Mouse (Mus musculus) MEL (cell line): ENCODE results near the gene Col5a3. TPM values are rescaled to one million over a fixed set of nuclear protein-coding genes. Genes with fewer than 3 reads are reported as not detected.
A peak's percentile ranks its signal among the peaks of the same experiment; 100 is the strongest.

Experiments used
- DNase-seq: peaks from one replicate; pipeline ENCODE4 v3.0.0; 2011; ENCODE audit warnings: low read depth, low spot score
- H3K27ac ChIP-seq: 2 replicates; pipeline ENCODE4 v1.5.1; 2012; ENCODE audit warnings: low read depth, mild to moderate bottlenecking, control low read depth, low read length, moderate library complexity; ENCODE audit not compliant: control insufficient read depth
- H3K27me3 ChIP-seq, 2 experiments: fragments of 150-350 bp in 1 of 2; sonication (generic) in 1 of 2; 2 replicates each; pipeline ENCODE4 v1.6.1; 2012; ENCODE audit warnings: low read length in 2 of 2, mild to moderate bottlenecking in 2 of 2, improper control_type of control experiment in 1 of 2, moderate library complexity in 1 of 2; ENCODE audit not compliant: insufficient read depth in 2 of 2, control insufficient read depth in 1 of 2
- H3K36me3 ChIP-seq, 2 experiments: 2 replicates each; pipeline ENCODE4 v1.6.1; 2012 to 2014; ENCODE audit warnings: low read length in 2 of 2, improper control_type of control experiment in 1 of 2, inconsistent platforms in 1 of 2, mild to moderate bottlenecking in 1 of 2; ENCODE audit not compliant: insufficient read depth in 2 of 2, control insufficient read depth in 1 of 2
- H3K4me1 ChIP-seq, 2 experiments: fragments of 150-350 bp in 1 of 2; sonication (generic) in 1 of 2; 2 replicates each; pipeline ENCODE4 v1.6.1; 2012; ENCODE audit warnings: low read length in 2 of 2, improper control_type of control experiment in 1 of 2, mild to moderate bottlenecking in 1 of 2; ENCODE audit not compliant: insufficient read depth in 2 of 2, control insufficient read depth in 1 of 2
- H3K4me3 ChIP-seq, 2 experiments: fragments of 150-350 bp in 1 of 2; sonication (generic) in 1 of 2; 2 replicates each; pipeline ENCODE4 v1.5.1; 2012; ENCODE audit warnings: low read depth in 2 of 2, low read length in 2 of 2, mild to moderate bottlenecking in 2 of 2, moderate library complexity in 2 of 2, control low read depth in 1 of 2, improper control_type of control experiment in 1 of 2; ENCODE audit not compliant: control insufficient read depth in 1 of 2, insufficient read depth in 1 of 2
- H3K79me2 ChIP-seq: 2 replicates; pipeline ENCODE4 v1.6.1; 2012; ENCODE audit warnings: mild to moderate bottlenecking, low read length, moderate library complexity; ENCODE audit not compliant: control insufficient read depth, poor library complexity, insufficient read depth
- H3K9ac ChIP-seq: 2 replicates; pipeline ENCODE4 v1.6.1; 2012; ENCODE audit warnings: low read depth, mild to moderate bottlenecking, control low read depth, low read length, moderate library complexity; ENCODE audit not compliant: control insufficient read depth, poor library complexity, severe bottlenecking
- H3K9me3 ChIP-seq: fragments of 150-350 bp; sonication (generic); replicated peaks from 2 replicates; pipeline ENCODE4 v1.6.1; 2012; ENCODE audit warnings: mild to moderate bottlenecking, low read length, improper control_type of control experiment, moderate library complexity; ENCODE audit not compliant: insufficient read depth
- CHD2 ChIP-seq: IDR thresholded peaks from 2 replicates; pipeline ENCODE4 v1.6.1; 2011; ENCODE audit warnings: low read length, improper control_type of control experiment
- ELF1 ChIP-seq: IDR thresholded peaks from 2 replicates; pipeline ENCODE4 v1.6.1; 2014; ENCODE audit warnings: low read depth, mild to moderate bottlenecking, inconsistent platforms, low read length, improper control_type of control experiment, moderate library complexity
- EP300 ChIP-seq, 2 experiments: IDR thresholded peaks; 2 replicates each; pipeline ENCODE4 v1.6.1; 2011; ENCODE audit warnings: improper control_type of control experiment in 2 of 2, low read length in 2 of 2, low read depth in 1 of 2, mild to moderate bottlenecking in 1 of 2
- ETS1 ChIP-seq: IDR thresholded peaks from 2 replicates; pipeline ENCODE4 v1.6.1; 2012; ENCODE audit warnings: low read depth, mild to moderate bottlenecking, inconsistent platforms, low read length, improper control_type of control experiment, moderate library complexity
- GATA1 ChIP-seq: IDR thresholded peaks from 2 replicates; pipeline ENCODE4 v1.6.1; 2011; ENCODE audit warnings: low read depth, low read length, improper control_type of control experiment
- KAT2A ChIP-seq: conservative IDR thresholded peaks from 2 replicates; pipeline ENCODE4 v1.6.1; 2012; ENCODE audit warnings: low read depth, low read length, improper control_type of control experiment, inconsistent platforms
- MAX ChIP-seq: IDR thresholded peaks from 2 replicates; pipeline ENCODE4 v1.6.1; 2011; ENCODE audit warnings: low read length, improper control_type of control experiment
- MEF2A ChIP-seq: IDR thresholded peaks from 2 replicates; pipeline ENCODE4 v1.6.1; 2014; ENCODE audit warnings: low read depth, mild to moderate bottlenecking, inconsistent platforms, low read length, improper control_type of control experiment; ENCODE audit not compliant: poor library complexity, insufficient replicate concordance, severe bottlenecking; ENCODE audit errors: extremely low read depth
- MXI1 ChIP-seq: IDR thresholded peaks from 2 replicates; pipeline ENCODE4 v1.6.1; 2011; ENCODE audit warnings: mild to moderate bottlenecking, low read depth, low read length, improper control_type of control experiment
- MYB ChIP-seq: IDR thresholded peaks from 2 replicates; pipeline ENCODE4 v1.6.1; 2011; ENCODE audit warnings: mild to moderate bottlenecking, low read depth, low read length, improper control_type of control experiment
- MYC ChIP-seq: IDR thresholded peaks from 2 replicates; pipeline ENCODE4 v1.6.1; 2011; ENCODE audit warnings: low read depth, mild to moderate bottlenecking, low read length, improper control_type of control experiment, moderate library complexity
- POLR2AphosphoS2 ChIP-seq: IDR thresholded peaks from 2 replicates; pipeline ENCODE4 v1.6.1; 2011; ENCODE audit warnings: low read length, improper control_type of control experiment
- POLR2AphosphoS5 ChIP-seq: IDR thresholded peaks from 2 replicates; pipeline ENCODE4 v1.6.1; 2012; ENCODE audit warnings: low read depth, borderline replicate concordance, mild to moderate bottlenecking, inconsistent platforms, low read length, moderate library complexity, mixed read lengths
- RAD21 ChIP-seq: IDR thresholded peaks from 2 replicates; pipeline ENCODE4 v1.6.1; 2011; ENCODE audit warnings: mild to moderate bottlenecking, low read depth, low read length, improper control_type of control experiment
- SIN3A ChIP-seq: IDR thresholded peaks from 2 replicates; pipeline ENCODE4 v1.6.1; 2012; ENCODE audit warnings: low read length, improper control_type of control experiment, inconsistent platforms
- TAL1 ChIP-seq: IDR thresholded peaks from 2 replicates; pipeline ENCODE4 v1.6.1; 2012; ENCODE audit warnings: mild to moderate bottlenecking, inconsistent platforms, low read length, moderate library complexity, mixed read lengths
- TCF12 ChIP-seq: IDR thresholded peaks from 2 replicates; pipeline ENCODE4 v1.6.1; 2014; ENCODE audit warnings: low read depth, mild to moderate bottlenecking, inconsistent platforms, low read length, improper control_type of control experiment, moderate library complexity
- UBTF ChIP-seq: IDR thresholded peaks from 2 replicates; pipeline ENCODE4 v1.6.1; 2012; ENCODE audit warnings: low read depth, mild to moderate bottlenecking, inconsistent platforms, low read length, improper control_type of control experiment, moderate library complexity, borderline replicate concordance; ENCODE audit not compliant: insufficient read depth
- ZKSCAN1 ChIP-seq: IDR thresholded peaks from 2 replicates; pipeline ENCODE4 v1.6.1; 2012; ENCODE audit warnings: low read depth, mild to moderate bottlenecking, inconsistent platforms, low read length, improper control_type of control experiment, moderate library complexity
- polyA plus RNA-seq, 2 experiments: library from polyadenylated mRNA; stranded (reverse) in 1 of 2; unstranded in 1 of 2; fragments of >175 nt in 1 of 2; fragments of >200 nt in 1 of 2; gene quantifications; 2 replicates each; pipeline versions ENCODE4 v1.2.1 to v1.2.4; 2012; ENCODE audit warnings: low replicate concordance in 2 of 2, low read depth in 1 of 2; ENCODE audit not compliant: insufficient read length in 2 of 2, insufficient read depth in 1 of 2, missing spikeins in 1 of 2
- total RNA-seq: library from RNA; depleted of rRNA; stranded (reverse); fragments of 300-350 nt; gene quantifications from 2 replicates; pipeline ENCODE4 v1.2.3, GENCODE M21; 2012

Col5a3 gene
- total and polyA plus RNA-seq, 3 experiments, result 0.08 to 0.53 TPM; not detected in 1

- TF ChIP-seq ZKSCAN1 (no peak), TAL1 (no peak), MYB (no peak), TCF12 (peak; percentile 46; the same call in 1 of the 2 replicates), EP300 (IDR thresholded peaks at IDR 0.05; ENCODE audit: low read depth in 1 of 2, low read length in 2 of 2) (peak; percentile 69 to 77; a peak in 3 of 4 replicates), POLR2AphosphoS2 (peak; percentile 47; the same call in 1 of the 2 replicates), UBTF (no peak), KAT2A (no peak), MYC (peak; percentile 56; the same call in 1 of the 2 replicates), POLR2AphosphoS5 (no peak)
- TF ChIP-seq, all 39 proteins: peak for 18
These were observed 65.7 kb downstream of the Col5a3 start (continued) for GRCm38 (mm10) chr9:20749213-20749612.

- H3K9me3 ChIP-seq, result no peaks in the 10 kb centered on the region
- H3K4me3 ChIP-seq, result no peak overlapping the region
- peaks cover 0 to 21% of the 10 kb centered on the region in 2 experiments; a peak in 2 of 4 replicates for H3K36me3 ChIP-seq
- H3K79me2 ChIP-seq, result no peaks in the 10 kb centered on the region
- no peak overlapping the region for H3K27ac ChIP-seq
- H3K9ac ChIP-seq, result peak overlapping the region; percentile 19; the same call in 1 of the 2 replicates
- H3K4me1 ChIP-seq, result peaks cover 16 to 41% of the 10 kb centered on the region in 2 experiments
- TF ChIP-seq EP300 (IDR thresholded peaks at IDR 0.05; ENCODE audit: low read depth in 1 of 2, low read length in 2 of 2) (peak in 1 of 2 experiments; percentile 12; a peak in 2 of 4 replicates), MAX (no peak), ETS1 (no peak), GATA1 (peak; percentile 57; the same call in 1 of the 2 replicates), CHD2 (no peak), POLR2AphosphoS2 (no peak), MEF2A (no peak), SIN3A (no peak), KAT2A (no peak)
- H3K27me3 ChIP-seq, result peaks cover 13 to 18% of the 10 kb centered on the region in 2 experiments
- peak; percentile 57 for DNase-seq
These were observed 66.3 kb downstream of the Col5a3 start for GRCm38 (mm10) chr9:20748540-20748939.

GRCm38 (mm10) chr9:20747682-20748081, 67.2 kb downstream of the Col5a3 start:
- peaks cover 13 to 18% of the 10 kb centered on the region in 2 experiments for H3K27me3 ChIP-seq
- peaks cover 0 to 21% of the 10 kb centered on the region in 2 experiments; a peak in 2 of 4 replicates for H3K36me3 ChIP-seq
- H3K4me1 ChIP-seq, result peaks cover 16 to 41% of the 10 kb centered on the region in 2 experiments
- TF ChIP-seq MYB, result no peak
- TF ChIP-seq RAD21, result no peak
- TF ChIP-seq MXI1, result 0 out of 2 replicates have a peak, but pooled peaks have one; percentile 17
- TF ChIP-seq ELF1, result no peak
- H3K27ac ChIP-seq, result no peak overlapping the region
- no peak for DNase-seq
- no peak overlapping the region for H3K9ac ChIP-seq
- no peaks in the 10 kb centered on the region for H3K9me3 ChIP-seq
- no peaks in the 10 kb centered on the region for H3K79me2 ChIP-seq
- no peak overlapping the region for H3K4me3 ChIP-seq
